Mouse (Mus musculus) heart, adult 11 months (tissue): ENCODE measurements around the gene Ppp1r2.
A peak's percentile ranks its signal among the peaks of the same experiment; 100 is the strongest.

Experiments
- DNase-seq: peaks from one replicate; pipeline ENCODE4 v3.0.0; 2022

Gene Ppp1r2

GRCm38 (mm10) chr16:31233167-31233498, 41.9 kb downstream of the Ppp1r2 start:
- DNase-seq: no peak

GRCm38 (mm10) chr16:31232491-31233166, 42.4 kb downstream of the Ppp1r2 start:
- DNase-seq: peak; percentile 89

- peak; percentile 81 for DNase-seq
These were observed 43.5 kb downstream of the Ppp1r2 start for GRCm38 (mm10) chr16:31231591-31231990.

- peak; percentile 55 for DNase-seq
These were observed 47.3 kb downstream of the Ppp1r2 start for GRCm38 (mm10) chr16:31227746-31228145.

GRCm38 (mm10) chr16:31215271-31215670, 59.8 kb downstream of the Ppp1r2 start:
- DNase-seq: peak; percentile 71

GRCm38 (mm10) chr16:31213463-31213862, 61.6 kb downstream of the Ppp1r2 start:
- DNase-seq: peak; percentile 54

- peak; percentile 77 for DNase-seq
These were observed 63.6 kb downstream of the Ppp1r2 start for GRCm38 (mm10) chr16:31211503-31211902.

GRCm38 (mm10) chr16:31210453-31210852, 64.6 kb downstream of the Ppp1r2 start:
- peak; percentile 97 for DNase-seq

GRCm38 (mm10) chr16:31209911-31210310, 65.2 kb downstream of the Ppp1r2 start:
- DNase-seq: peak; percentile 87

GRCm38 (mm10) chr16:31205726-31206125, 69.4 kb downstream of the Ppp1r2 start:
- DNase-seq: no peak

GRCm38 (mm10) chr16:31205187-31205586, 69.9 kb downstream of the Ppp1r2 start:
- DNase-seq: peak; percentile 82

- DNase-seq: peak; percentile 43
These were observed 70.9 kb downstream of the Ppp1r2 start for GRCm38 (mm10) chr16:31204216-31204615.

GRCm38 (mm10) chr16:31201704-31202103, 73.4 kb downstream of the Ppp1r2 start:
- peak; percentile 30 for DNase-seq
